Mouse (Mus musculus): ENCODE results near the gene Plxna2.

The Plxna2 gene

GRCm38 (mm10) chr1:194617918-194618317, at the start of gene Plxna2:
Gene Plxna2 (plus strand): TSS chr1:194618218.
- DNase-seq = no peak

- DNase-seq = no peak
Observed at GRCm38 (mm10) chr1:194573870-194574269, 44.1 kb upstream of the Plxna2 start.

- peak; percentile 39 for DNase-seq
Observed at GRCm38 (mm10) chr1:194578270-194578669, 39.7 kb upstream of the Plxna2 start.

GRCm38 (mm10) chr1:194580539-194580938, 37.5 kb upstream of the Plxna2 start:
- DNase-seq = no peak

GRCm38 (mm10) chr1:194586670-194587069, 31.3 kb upstream of the Plxna2 start:
- no peak for DNase-seq

GRCm38 (mm10) chr1:194587532-194587931, 30.5 kb upstream of the Plxna2 start:
- DNase-seq = no peak

GRCm38 (mm10) chr1:194587956-194588668, 29.9 kb upstream of the Plxna2 start:
- DNase-seq = no peak

GRCm38 (mm10) chr1:194588711-194589451, 29.1 kb upstream of the Plxna2 start:
- no peak for DNase-seq

- DNase-seq = no peak
Observed at GRCm38 (mm10) chr1:194593155-194593554, 24.9 kb upstream of the Plxna2 start.

- no peak for DNase-seq
Observed at GRCm38 (mm10) chr1:194607406-194608261, 10.4 kb upstream of the Plxna2 start.

GRCm38 (mm10) chr1:194610516-194610915, 7.5 kb upstream of the Plxna2 start:
- DNase-seq = no peak

- no peak for DNase-seq
Observed at GRCm38 (mm10) chr1:194612628-194613027, 5.4 kb upstream of the Plxna2 start.

GRCm38 (mm10) chr1:194613271-194613834, 4.7 kb upstream of the Plxna2 start:
- no peak for DNase-seq

- DNase-seq = peak; percentile 77
Observed at GRCm38 (mm10) chr1:194613923-194614830, 3.8 kb upstream of the Plxna2 start.

- no peak for DNase-seq
Observed at GRCm38 (mm10) chr1:194616136-194616535, 1.9 kb upstream of the Plxna2 start.

- DNase-seq = peak; percentile 87
Observed at GRCm38 (mm10) chr1:194618841-194619311, 858 bp downstream of the Plxna2 start.

- peak; percentile 93 for DNase-seq
Observed at GRCm38 (mm10) chr1:194619353-194620244, 1.6 kb downstream of the Plxna2 start.

GRCm38 (mm10) chr1:194620245-194620991, 2.4 kb downstream of the Plxna2 start:
- DNase-seq = peak; percentile 44

- DNase-seq = no peak
Observed at GRCm38 (mm10) chr1:194622174-194622573, 4.2 kb downstream of the Plxna2 start.

GRCm38 (mm10) chr1:194622677-194623076, 4.7 kb downstream of the Plxna2 start:
- no peak for DNase-seq
